Mouse (Mus musculus) neural tube, embryonic 11.5 days (tissue): Measurements from ENCODE around the gene Lrrc25. TPM values are rescaled to one million over a fixed set of nuclear protein-coding genes. Genes with fewer than 3 reads are reported as not detected.

ENCODE experiments used
- ATAC-seq: fragments of 200-750 bp; cut with Nextera tagmentation; 2 replicates; pipeline ENCODE4 v1.8.0; 2017; ENCODE audit warnings: moderate number of reproducible peaks, mild to moderate bottlenecking, moderate TSS enrichment, moderate library complexity; ENCODE audit not compliant: insufficient read depth, low FRiP score, low TSS enrichment
- DNase-seq: peaks from one replicate; pipeline ENCODE4 v3.0.0-alpha.2; 2015; ENCODE audit warnings: low spot score
- H3K27ac ChIP-seq: fragments of 300-500 bp; sonication (generic); 2 replicates; pipeline ENCODE4 v1.5.1; 2014; ENCODE audit warnings: low read depth, mild to moderate bottlenecking, low read length
- H3K27me3 ChIP-seq: fragments of 300-500 bp; sonication (generic); 2 replicates; pipeline ENCODE4 v1.6.1; 2014; ENCODE audit warnings: mild to moderate bottlenecking, low read length, mixed read lengths; ENCODE audit not compliant: control insufficient read depth, insufficient read depth
- H3K36me3 ChIP-seq: fragments of 300-500 bp; sonication (generic); 2 replicates; pipeline ENCODE4 v1.6.1; 2014; ENCODE audit warnings: mild to moderate bottlenecking, low read length, moderate library complexity, mixed read lengths; ENCODE audit not compliant: control insufficient read depth, insufficient read depth
- H3K4me1 ChIP-seq: fragments of 300-500 bp; sonication (generic); 2 replicates; pipeline ENCODE4 v1.6.1; 2014; ENCODE audit warnings: low read length, mixed read lengths; ENCODE audit not compliant: control insufficient read depth, insufficient read depth
- H3K4me2 ChIP-seq: fragments of 300-500 bp; sonication (generic); 2 replicates; pipeline ENCODE4 v1.6.1; 2014; ENCODE audit warnings: low read depth, mild to moderate bottlenecking, moderate library complexity
- H3K4me3 ChIP-seq: fragments of 300-500 bp; sonication (generic); 2 replicates; pipeline ENCODE4 v1.5.1; 2014; ENCODE audit warnings: low read depth, low read length
- H3K9ac ChIP-seq: fragments of 300-500 bp; sonication (generic); 2 replicates; pipeline ENCODE4 v1.6.1; 2014; ENCODE audit warnings: mild to moderate bottlenecking, low read length
- H3K9me3 ChIP-seq: fragments of 300-500 bp; sonication (generic); 2 replicates; pipeline ENCODE4 v1.6.1; 2016; ENCODE audit warnings: low read length; ENCODE audit not compliant: control insufficient read depth
- WGBS: fragments of 180-500 bp; shearing (Covaris S2); extraction: QIAGEN DNeasy Blood & Tissue Kit; methylation state at CpG from one replicate; pipeline ENCODE4 v1.1.7; 2014; 5-methylcytosine and 5-hydroxymethylcytosine counted together
- polyA plus RNA-seq: library from polyadenylated mRNA; unstranded; fragments of >200 nt; fragmentation: Nextera tagmentation; extraction: Ambion mirVana; gene quantifications from 2 replicates; pipeline ENCODE4 v1.2.1, GENCODE M21; 2014

The Lrrc25 gene
- polyA plus RNA-seq, 1 experiment from 2014 or later, result 1.2 TPM

DNA sequence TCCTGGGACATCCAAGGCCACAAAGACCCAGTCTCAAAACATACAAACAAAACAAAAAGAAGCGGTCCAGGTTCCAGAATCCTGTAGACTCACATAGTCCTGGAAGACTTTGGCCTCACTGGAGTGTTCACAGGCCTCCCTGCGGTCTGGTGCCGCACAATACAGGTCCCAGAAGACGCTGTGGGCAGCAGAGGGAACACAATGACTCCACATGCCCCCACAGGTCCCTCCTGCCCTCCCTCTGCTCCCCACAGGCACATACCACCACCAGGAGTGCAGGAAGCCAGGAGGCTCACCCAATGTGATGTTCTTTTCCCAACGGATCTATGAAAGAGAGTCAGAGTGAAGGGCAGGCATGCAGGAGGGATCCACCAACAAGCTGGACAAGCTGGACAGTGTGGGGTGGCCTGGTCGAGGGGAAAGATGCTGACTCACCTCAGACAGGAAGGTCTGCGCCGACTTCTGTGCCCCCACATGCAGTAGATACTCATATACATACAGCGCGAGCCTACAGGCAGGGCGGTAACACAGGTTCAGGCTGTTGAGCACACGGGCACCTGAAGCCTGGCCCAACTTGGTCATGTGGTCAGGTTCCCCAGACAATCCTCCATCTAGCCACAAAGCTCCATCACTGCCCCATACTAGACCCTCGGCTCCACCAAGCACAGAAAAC lies 13.7 kb upstream of the Lrrc25 start:
- Histone ChIP-seq H3K4me1 (peaks cover 47% of the 10 kb centered on the region), H3K4me3 (no peak overlapping the region), H3K27ac (no peak overlapping the region), H3K9ac (no peak overlapping the region), H3K9me3 (0 out of 2 replicates have a peak, but pooled peaks cover 2% of the 10 kb centered on the region), H3K4me2 (no peak overlapping the region), H3K27me3 (0 out of 2 replicates have a peak, but pooled peaks cover 7% of the 10 kb centered on the region), H3K36me3 (peaks cover 2% of the 10 kb centered on the region; the same call in 1 of the 2 replicates)
- DNase-seq (no peak), ATAC-seq (no peak)
- WGBS, result 95% methylated on average over 13 of the region's 13 CpGs

DNA sequence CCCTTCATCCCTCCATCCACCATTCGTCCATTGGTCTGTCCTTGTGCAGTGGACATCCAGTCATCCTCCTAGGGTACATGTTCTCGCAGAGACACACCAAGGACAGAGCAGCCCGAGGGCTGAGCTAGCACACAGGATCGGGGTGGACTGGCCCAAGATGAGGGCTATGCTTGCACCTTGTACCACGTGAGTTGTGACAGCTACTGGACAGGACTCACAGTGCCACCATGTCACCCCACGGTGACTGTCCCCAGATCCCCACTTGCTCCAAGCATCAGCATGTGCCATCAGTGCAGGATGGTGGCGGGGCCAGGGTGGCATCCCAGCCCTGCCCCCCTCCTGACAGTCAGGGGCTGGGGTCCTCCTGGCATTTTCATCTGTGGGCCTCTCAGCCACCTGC lies 11.4 kb upstream of the Lrrc25 start:
- Histone ChIP-seq H3K4me3 (no peak overlapping the region), H3K4me1 (peaks cover 42% of the 10 kb centered on the region), H3K4me2 (no peak overlapping the region), H3K9me3 (0 out of 2 replicates have a peak, but pooled peaks cover 2% of the 10 kb centered on the region), H3K9ac (no peak overlapping the region), H3K27ac (no peak overlapping the region), H3K27me3 (0 out of 2 replicates have a peak, but pooled peaks cover 3% of the 10 kb centered on the region), H3K36me3 (0 out of 2 replicates have a peak, but pooled peaks cover 2% of the 10 kb centered on the region)
- ATAC-seq, result no peak
- WGBS, result 86% methylated on average over 7 of the region's 7 CpGs
- no peak for DNase-seq

- ATAC-seq (no peak), DNase-seq (no peak)
- H3K36me3 ChIP-seq, result 0 out of 2 replicates have a peak, but pooled peaks cover 2% of the 10 kb centered on the region
- H3K9me3 ChIP-seq, result 0 out of 2 replicates have a peak, but pooled peaks cover 2% of the 10 kb centered on the region
- H3K4me3 ChIP-seq, result no peak overlapping the region
- WGBS, result 92% methylated on average over 9 of the region's 9 CpGs
- H3K9ac ChIP-seq, result no peak overlapping the region
- peak overlapping the region; percentile 95; the same call in 1 of the 2 replicates for H3K4me2 ChIP-seq
- no peak overlapping the region for H3K27ac ChIP-seq
- peaks cover 32% of the 10 kb centered on the region for H3K4me1 ChIP-seq
- no peaks in the 10 kb centered on the region for H3K27me3 ChIP-seq
Observed at GRCm38 (mm10) chr8:70605871-70606779, 9.8 kb upstream of the Lrrc25 start.

DNA sequence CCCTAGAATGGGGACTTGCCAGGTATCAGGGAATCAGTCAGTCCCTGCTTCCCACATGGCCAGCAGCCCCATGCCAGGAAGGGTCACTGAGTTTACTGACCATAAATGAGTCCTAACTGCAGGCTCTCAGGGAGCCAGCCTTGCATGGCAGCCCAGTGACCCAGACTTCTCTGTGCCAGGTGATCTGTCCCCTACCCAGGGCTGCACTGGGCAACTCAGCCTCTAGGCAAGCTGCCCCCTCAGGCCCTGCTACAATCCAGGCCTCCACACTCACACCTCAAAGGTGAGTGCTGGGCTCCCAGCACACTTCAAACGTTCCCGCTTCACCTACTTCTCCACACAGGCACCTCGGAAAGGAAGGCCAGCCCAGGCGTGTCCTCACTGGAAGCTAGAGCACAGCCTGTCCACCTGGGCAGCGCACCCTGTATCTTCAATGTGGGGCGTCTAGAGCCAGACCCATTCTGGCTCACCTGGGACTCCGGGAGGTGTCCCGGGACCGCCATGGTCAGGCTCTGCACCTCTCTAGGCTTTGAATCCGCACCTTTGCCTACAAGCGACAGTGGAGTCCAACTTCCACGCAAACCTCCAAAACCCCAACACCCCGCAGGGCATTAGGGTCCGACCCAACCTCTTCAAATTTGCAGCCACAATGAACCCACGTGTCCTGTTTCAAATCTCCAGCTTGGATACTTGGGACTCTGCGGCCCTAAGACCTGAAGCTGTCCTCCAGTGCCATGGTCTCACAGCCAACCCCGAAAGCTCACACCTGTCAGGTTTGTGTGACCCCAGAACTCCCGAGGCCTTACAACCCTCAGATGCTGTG lies 9.0 kb upstream of the Lrrc25 start:
- ATAC-seq, result no peak
- Histone ChIP-seq H3K9ac (peak overlapping the region; percentile 7; the same call in 1 of the 2 replicates), H3K9me3 (0 out of 2 replicates have a peak, but pooled peaks cover 2% of the 10 kb centered on the region), H3K27ac (0 out of 2 replicates have a peak overlapping the region, but pooled peaks have one; percentile 27), H3K4me2 (peak overlapping the region; percentile 95), H3K4me1 (peaks cover 33% of the 10 kb centered on the region), H3K36me3 (0 out of 2 replicates have a peak, but pooled peaks cover 2% of the 10 kb centered on the region), H3K27me3 (no peaks in the 10 kb centered on the region), H3K4me3 (peak overlapping the region; percentile 75)
- no peak for DNase-seq
- 67% methylated on average over 18 of the region's 18 CpGs for WGBS

- Histone ChIP-seq H3K27ac (0 out of 2 replicates have a peak overlapping the region, but pooled peaks have one; percentile 27), H3K4me1 (peaks cover 33% of the 10 kb centered on the region), H3K4me2 (peak overlapping the region; percentile 95), H3K9ac (peak overlapping the region; percentile 76), H3K27me3 (no peaks in the 10 kb centered on the region), H3K36me3 (no peaks in the 10 kb centered on the region), H3K9me3 (no peaks in the 10 kb centered on the region), H3K4me3 (peak overlapping the region; percentile 75)
- WGBS, result 35% methylated on average over 6 of the region's 6 CpGs
- DNase-seq (no peak), ATAC-seq (no peak)
Observed at GRCm38 (mm10) chr8:70607603-70607897, 8.4 kb upstream of the Lrrc25 start.

GRCm38 (mm10) chr8:70607898-70608748 lies 7.8 kb upstream of the Lrrc25 start:
- Histone ChIP-seq H3K4me1 (peaks cover 33% of the 10 kb centered on the region), H3K4me3 (peak overlapping the region; percentile 75), H3K27me3 (no peaks in the 10 kb centered on the region), H3K27ac (peak overlapping the region; percentile 96; the same call in 1 of the 2 replicates), H3K9me3 (no peaks in the 10 kb centered on the region), H3K4me2 (peak overlapping the region; percentile 95), H3K9ac (peak overlapping the region; percentile 76), H3K36me3 (no peaks in the 10 kb centered on the region)
- ATAC-seq (no peak), DNase-seq (peak; percentile 67)
- 3% methylated on average over 61 of the region's 84 CpGs for WGBS

GRCm38 (mm10) chr8:70608749-70609367 lies 7.1 kb upstream of the Lrrc25 start, which contains the start of gene Ssbp4:
Ssbp4 (minus strand) TSS chr8:70608872.
- Histone ChIP-seq H3K4me3 (peak within 1 kb of the TSS; percentile 75), H3K4me2 (peak within 1 kb of the TSS; percentile 95), H3K9me3 (no peaks in the 10 kb centered on the region), H3K4me1 (peaks cover 33% of the 10 kb centered on the region), H3K36me3 (no peaks in the 10 kb centered on the region), H3K27me3 (no peaks in the 10 kb centered on the region), H3K27ac (peak within 1 kb of the TSS; percentile 96), H3K9ac (peak within 1 kb of the TSS; percentile 76)
- WGBS, result 7% methylated on average over 26 of the region's 26 CpGs
- 0 out of 2 replicates have a peak, but pooled peaks have one; percentile 2 for ATAC-seq
- DNase-seq, result no peak
